Mouse (Mus musculus): Measurements from ENCODE around the gene Them4. TPM values are rescaled to one million over a fixed set of nuclear protein-coding genes. Genes with fewer than 3 reads are reported as not detected.
"Not testable (repeated sequence)": the region's sequence is repeated elsewhere in the genome, so short reads cannot be mapped to it uniquely, and the experiment has no call there.

The Them4 gene
- polyA plus RNA-seq (2014; fragmentation: Nextera tagmentation; extraction: Ambion mirVana): 57.5 and 59.7 TPM in 2 replicates

DNA sequence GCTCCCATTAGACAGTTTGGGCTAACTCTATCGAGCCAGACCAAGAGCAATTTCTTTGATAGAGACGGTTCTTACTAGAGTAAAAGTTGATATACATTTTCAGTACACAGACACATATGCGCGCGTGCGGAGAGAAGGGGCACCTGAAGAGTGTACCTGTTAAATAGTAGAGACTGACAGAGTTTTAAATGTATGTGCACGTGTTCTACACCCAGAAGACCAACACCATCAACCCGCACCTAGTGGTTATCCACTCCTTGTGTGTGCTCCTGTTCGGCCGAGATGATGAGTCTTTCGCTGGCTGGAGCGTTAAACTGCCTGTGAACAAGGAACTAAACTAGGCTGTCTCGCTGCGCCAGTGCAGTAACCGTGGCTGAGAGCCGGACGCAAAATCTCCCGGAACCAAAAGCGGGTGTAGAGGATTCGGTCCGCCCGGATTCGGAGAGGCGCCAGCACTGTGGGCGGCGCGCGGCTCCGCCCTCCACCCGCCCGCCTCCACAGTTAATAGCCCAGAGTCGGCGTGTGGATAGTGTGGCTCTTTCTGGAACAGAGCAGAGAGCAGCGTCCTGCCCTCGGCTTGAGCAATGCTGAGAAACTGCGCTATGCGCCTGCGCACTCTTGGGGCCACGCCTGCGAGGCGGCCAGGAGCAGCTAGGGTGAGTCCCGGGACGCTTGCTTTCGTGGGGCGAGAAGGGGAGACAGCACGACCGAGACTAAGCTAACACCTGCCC is at the start of gene Them4:
TSS of gene Them4 (plus strand) at position 457 of the 731 bp plus-strand sequence.
- Histone ChIP-seq H3K4me2 (ENCODE audit: low read length) (peak within 1 kb of the TSS; percentile 62), H3K27me3 (ENCODE audit: control insufficient read depth, insufficient read depth, low read length) (no peaks in the 10 kb centered on the region), H3K36me3 (ENCODE audit: control insufficient read depth, insufficient read depth, low read length) (no peaks in the 10 kb centered on the region), H3K9ac (replicated peaks; ENCODE audit: low read length) (peak within 1 kb of the TSS; percentile 74), H3K27ac (replicated peaks; ENCODE audit: low read depth, low read length) (peak within 1 kb of the TSS; percentile 81), H3K4me1 (ENCODE audit: control insufficient read depth, insufficient read depth, low read length) (peaks cover 11% of the 10 kb centered on the region; the same call in 1 of the 2 replicates), H3K9me3 (ENCODE audit: control insufficient read depth, low read length) (no peaks in the 10 kb centered on the region), H3K4me3 (replicated peaks; ENCODE audit: low read depth, low read length) (peak within 1 kb of the TSS; percentile 62)
- peak; percentile 95 for ATAC-seq (ENCODE audit: low FRiP score, low TSS enrichment)
- 3% methylated on average over 47 of the region's 47 CpGs for WGBS
- DNase-seq: peak; percentile 95

DNA sequence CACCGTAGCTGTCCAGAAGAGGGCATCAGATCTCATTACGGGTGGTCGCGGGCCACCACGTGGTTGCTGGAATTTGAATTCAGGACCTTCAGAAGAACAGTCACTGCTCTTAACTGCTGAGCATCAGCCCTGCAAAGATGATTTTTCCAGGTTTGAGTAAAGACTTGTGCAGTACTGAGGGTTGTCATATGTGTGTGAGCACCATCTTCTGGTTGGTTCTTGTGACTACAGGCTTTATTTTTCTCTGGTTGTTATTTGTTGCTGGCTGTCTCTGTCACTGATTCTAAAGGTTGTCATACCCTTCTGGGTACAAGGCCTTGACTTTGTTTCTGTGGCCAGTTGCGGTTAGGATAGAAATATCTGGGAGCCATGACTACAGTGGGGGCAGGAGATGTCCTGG is 49.3 kb upstream of the Them4 start:
- Histone ChIP-seq H3K9ac (replicated peaks; ENCODE audit: low read length) (no peak overlapping the region), H3K27me3 (ENCODE audit: control insufficient read depth, insufficient read depth, low read length) (no peaks in the 10 kb centered on the region), H3K27ac (replicated peaks; ENCODE audit: low read depth, low read length) (no peak overlapping the region), H3K4me1 (ENCODE audit: control insufficient read depth, insufficient read depth, low read length) (no peaks in the 10 kb centered on the region), H3K4me3 (replicated peaks; ENCODE audit: low read depth, low read length) (no peak overlapping the region), H3K36me3 (ENCODE audit: control insufficient read depth, insufficient read depth, low read length) (no peaks in the 10 kb centered on the region), H3K4me2 (ENCODE audit: low read length) (no peak overlapping the region), H3K9me3 (ENCODE audit: control insufficient read depth, low read length) (no peaks in the 10 kb centered on the region)
- DNase-seq: peak; percentile 70
- no peak; the same call in 1 of the 2 replicates for ATAC-seq (ENCODE audit: low FRiP score, low TSS enrichment)
- 50% methylated on average over 6 of the region's 6 CpGs for WGBS

DNA sequence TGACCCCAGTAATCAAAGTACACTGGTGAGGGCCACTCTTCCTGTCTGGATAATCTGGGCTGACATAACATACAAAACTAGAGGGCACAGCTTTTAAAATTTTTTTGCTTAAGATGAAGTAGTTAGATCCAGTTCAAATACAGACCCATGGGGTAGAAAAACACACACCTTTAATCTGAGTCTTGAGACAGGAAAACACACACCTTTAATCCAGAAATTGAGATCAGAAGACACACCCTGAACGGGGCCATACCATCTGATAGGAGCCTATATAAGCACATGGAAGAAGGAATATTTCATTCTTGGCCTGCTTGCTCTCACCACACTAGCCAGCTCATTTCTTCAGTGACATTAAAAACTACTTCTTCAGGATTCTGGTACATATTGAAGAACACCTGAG is 46.2 kb upstream of the Them4 start, which contains the start of gene Gm4778:
TSS of gene Gm4778 (plus strand) at position 301 of the 400 bp plus-strand sequence.
- H3K36me3 ChIP-seq (ENCODE audit: control insufficient read depth, insufficient read depth, low read length); DNase-seq; H3K9ac ChIP-seq (replicated peaks; ENCODE audit: low read length); H3K4me3 ChIP-seq (replicated peaks; ENCODE audit: low read depth, low read length); H3K4me1 ChIP-seq (ENCODE audit: control insufficient read depth, insufficient read depth, low read length); H3K27ac ChIP-seq (replicated peaks; ENCODE audit: low read depth, low read length); H3K27me3 ChIP-seq (ENCODE audit: control insufficient read depth, insufficient read depth, low read length); ATAC-seq (ENCODE audit: low FRiP score, low TSS enrichment); H3K9me3 ChIP-seq (ENCODE audit: control insufficient read depth, low read length); H3K4me2 ChIP-seq (ENCODE audit: low read length): not testable (repeated sequence)
- WGBS: 80% methylated on average over 1 of the region's 1 CpGs

DNA sequence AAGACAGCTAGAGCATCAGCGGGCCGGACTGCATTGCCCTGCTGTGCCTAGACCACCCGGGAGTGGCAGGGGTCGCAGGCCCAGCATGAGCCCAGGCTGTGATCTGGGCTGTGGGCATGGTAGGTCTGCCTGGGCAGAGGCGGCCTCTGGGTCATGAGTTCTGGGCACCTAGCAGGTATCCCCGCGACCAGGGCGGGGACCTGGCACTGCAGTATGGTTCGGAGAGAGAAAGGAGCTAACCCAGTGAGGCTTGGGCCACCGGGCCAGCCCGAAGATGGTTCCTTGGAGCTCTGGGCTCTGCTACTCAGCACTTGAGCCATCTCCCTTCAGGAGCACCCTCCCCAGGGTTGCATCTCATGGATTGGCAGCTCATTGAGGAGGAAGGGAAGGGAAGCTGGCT is 33.9 kb upstream of the Them4 start:
- ATAC-seq (ENCODE audit: low FRiP score, low TSS enrichment) (no peak; the same call in 1 of the 2 replicates), DNase-seq (no peak)
- Histone ChIP-seq H3K4me2 (ENCODE audit: low read length) (no peak overlapping the region), H3K36me3 (ENCODE audit: control insufficient read depth, insufficient read depth, low read length) (no peaks in the 10 kb centered on the region), H3K9ac (replicated peaks; ENCODE audit: low read length) (no peak overlapping the region), H3K4me3 (replicated peaks; ENCODE audit: low read depth, low read length) (no peak overlapping the region), H3K27ac (replicated peaks; ENCODE audit: low read depth, low read length) (no peak overlapping the region), H3K4me1 (ENCODE audit: control insufficient read depth, insufficient read depth, low read length) (no peaks in the 10 kb centered on the region), H3K27me3 (ENCODE audit: control insufficient read depth, insufficient read depth, low read length) (no peaks in the 10 kb centered on the region), H3K9me3 (ENCODE audit: control insufficient read depth, low read length) (no peaks in the 10 kb centered on the region)
- 82% methylated on average over 11 of the region's 11 CpGs for WGBS

DNA sequence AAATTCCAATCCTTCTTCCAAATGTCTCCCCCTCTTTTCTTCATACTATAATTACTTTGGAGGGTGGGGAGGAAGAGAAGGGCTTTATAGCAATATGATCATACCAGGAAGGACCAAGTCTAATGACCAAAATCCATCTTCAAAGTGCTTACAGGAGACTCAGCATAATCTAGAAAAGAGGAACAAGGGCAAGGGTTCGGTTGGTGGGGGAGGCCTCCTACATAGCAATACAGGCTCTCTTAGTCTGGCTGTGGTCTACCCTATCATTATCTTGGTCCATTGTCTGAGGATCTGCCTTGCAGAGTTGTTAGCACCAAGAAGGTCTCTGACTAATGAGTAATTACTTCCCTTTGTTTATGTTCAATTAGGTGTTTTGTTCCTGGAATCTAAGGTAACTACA is 4.4 kb upstream of the Them4 start:
- Histone ChIP-seq H3K27ac (replicated peaks; ENCODE audit: low read depth, low read length) (no peak overlapping the region), H3K4me3 (replicated peaks; ENCODE audit: low read depth, low read length) (no peak overlapping the region), H3K4me2 (ENCODE audit: low read length) (no peak overlapping the region), H3K27me3 (ENCODE audit: control insufficient read depth, insufficient read depth, low read length) (no peaks in the 10 kb centered on the region), H3K9ac (replicated peaks; ENCODE audit: low read length) (no peak overlapping the region), H3K36me3 (ENCODE audit: control insufficient read depth, insufficient read depth, low read length) (no peaks in the 10 kb centered on the region), H3K4me1 (ENCODE audit: control insufficient read depth, insufficient read depth, low read length) (no peaks in the 10 kb centered on the region), H3K9me3 (ENCODE audit: control insufficient read depth, low read length) (no peaks in the 10 kb centered on the region)
- ATAC-seq (ENCODE audit: low FRiP score, low TSS enrichment) (no peak), DNase-seq (no peak)
- WGBS: 91% methylated on average over 1 of the region's 1 CpGs

DNA sequence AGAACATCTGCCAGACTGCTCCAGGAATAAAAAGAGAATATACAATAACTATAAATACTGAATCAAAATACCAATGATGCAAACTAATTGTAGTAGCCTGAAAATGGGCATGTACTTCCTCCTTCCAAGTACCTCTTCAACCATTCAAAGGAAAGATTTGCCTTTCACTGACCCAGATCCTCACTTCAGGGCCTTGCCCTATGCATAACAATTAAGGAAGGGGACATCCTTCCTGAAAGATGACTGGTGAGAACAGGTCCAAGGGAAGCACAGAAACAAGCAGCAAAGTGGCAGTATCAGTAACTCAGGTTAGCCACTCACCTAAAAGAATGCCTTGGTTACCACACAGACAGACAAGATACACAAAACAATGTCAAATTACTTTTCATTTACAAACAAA is 2.9 kb upstream of the Them4 start:
- DNase-seq: no peak
- no peak overlapping the region for H3K4me3 ChIP-seq (replicated peaks; ENCODE audit: low read depth, low read length)
- H3K27me3 ChIP-seq (ENCODE audit: control insufficient read depth, insufficient read depth, low read length): no peaks in the 10 kb centered on the region
- no peak for ATAC-seq (ENCODE audit: low FRiP score, low TSS enrichment)
- H3K9ac ChIP-seq (replicated peaks; ENCODE audit: low read length): no peak overlapping the region
- H3K27ac ChIP-seq (replicated peaks; ENCODE audit: low read depth, low read length): no peak overlapping the region
- H3K4me1 ChIP-seq (ENCODE audit: control insufficient read depth, insufficient read depth, low read length): peaks cover 11% of the 10 kb centered on the region; the same call in 1 of the 2 replicates
- H3K4me2 ChIP-seq (ENCODE audit: low read length): no peak overlapping the region
- H3K9me3 ChIP-seq (ENCODE audit: control insufficient read depth, low read length): no peaks in the 10 kb centered on the region
- H3K36me3 ChIP-seq (ENCODE audit: control insufficient read depth, insufficient read depth, low read length): no peaks in the 10 kb centered on the region

DNA sequence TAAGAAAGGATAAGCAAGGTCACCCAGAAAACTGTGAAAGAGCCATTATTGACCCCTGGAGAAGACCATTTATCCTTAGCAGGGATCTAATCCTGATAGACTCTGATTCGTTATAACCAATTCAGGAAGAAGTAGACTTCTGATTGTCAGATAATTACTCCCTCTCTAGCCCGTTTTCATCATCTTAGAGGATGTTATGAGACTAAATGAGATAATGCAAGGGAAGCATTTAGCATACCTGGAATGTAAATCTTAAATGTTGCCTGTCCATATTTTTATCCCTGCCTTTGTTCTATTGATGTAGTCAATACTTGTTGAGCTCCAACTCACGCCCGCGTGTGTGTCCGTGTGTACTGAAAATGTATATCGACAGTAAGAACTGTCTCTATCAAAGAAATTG is 602 bp downstream of the Them4 start:
- peaks cover 11% of the 10 kb centered on the region; the same call in 1 of the 2 replicates for H3K4me1 ChIP-seq (ENCODE audit: control insufficient read depth, insufficient read depth, low read length)
- peak overlapping the region; percentile 62 for H3K4me2 ChIP-seq (ENCODE audit: low read length)
- H3K27ac ChIP-seq (replicated peaks; ENCODE audit: low read depth, low read length): peak overlapping the region; percentile 81
- H3K9ac ChIP-seq (replicated peaks; ENCODE audit: low read length): peak overlapping the region; percentile 74
- H3K36me3 ChIP-seq (ENCODE audit: control insufficient read depth, insufficient read depth, low read length): no peaks in the 10 kb centered on the region
- H3K4me3 ChIP-seq (replicated peaks; ENCODE audit: low read depth, low read length): peak overlapping the region; percentile 62
- no peaks in the 10 kb centered on the region for H3K27me3 ChIP-seq (ENCODE audit: control insufficient read depth, insufficient read depth, low read length)
- peak; percentile 49 for DNase-seq
- H3K9me3 ChIP-seq (ENCODE audit: control insufficient read depth, low read length): no peaks in the 10 kb centered on the region
- 42% methylated on average over 7 of the region's 7 CpGs for WGBS
- ATAC-seq (ENCODE audit: low FRiP score, low TSS enrichment): no peak

DNA sequence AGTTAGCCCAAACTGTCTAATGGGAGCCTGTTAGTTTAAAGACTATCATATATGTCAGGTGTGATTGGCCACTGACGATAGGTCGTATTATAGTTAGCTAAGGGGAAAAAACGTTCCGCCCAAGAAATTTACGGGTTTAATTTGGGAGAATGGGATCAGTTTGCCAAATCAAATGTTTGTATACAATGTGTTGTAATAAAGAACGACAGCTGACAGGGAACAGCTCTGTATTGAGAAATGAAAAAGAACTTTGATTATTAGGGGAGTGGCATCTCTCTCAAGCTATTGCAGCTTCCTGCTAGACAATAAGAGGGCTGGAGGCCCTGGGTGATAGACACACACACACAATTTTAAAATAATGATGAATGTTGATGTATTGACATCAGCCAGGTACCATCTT is 1.0 kb downstream of the Them4 start:
- DNase-seq: no peak
- Histone ChIP-seq H3K27ac (replicated peaks; ENCODE audit: low read depth, low read length) (no peak overlapping the region), H3K4me1 (ENCODE audit: control insufficient read depth, insufficient read depth, low read length) (peaks cover 11% of the 10 kb centered on the region; the same call in 1 of the 2 replicates), H3K27me3 (ENCODE audit: control insufficient read depth, insufficient read depth, low read length) (no peaks in the 10 kb centered on the region), H3K4me2 (ENCODE audit: low read length) (peak overlapping the region; percentile 62), H3K9ac (replicated peaks; ENCODE audit: low read length) (peak overlapping the region; percentile 74; the same call in 1 of the 2 replicates), H3K36me3 (ENCODE audit: control insufficient read depth, insufficient read depth, low read length) (no peaks in the 10 kb centered on the region), H3K9me3 (ENCODE audit: control insufficient read depth, low read length) (no peaks in the 10 kb centered on the region), H3K4me3 (replicated peaks; ENCODE audit: low read depth, low read length) (peak overlapping the region; percentile 62)
- no peak for ATAC-seq (ENCODE audit: low FRiP score, low TSS enrichment)
- WGBS: 80% methylated on average over 6 of the region's 6 CpGs

DNA sequence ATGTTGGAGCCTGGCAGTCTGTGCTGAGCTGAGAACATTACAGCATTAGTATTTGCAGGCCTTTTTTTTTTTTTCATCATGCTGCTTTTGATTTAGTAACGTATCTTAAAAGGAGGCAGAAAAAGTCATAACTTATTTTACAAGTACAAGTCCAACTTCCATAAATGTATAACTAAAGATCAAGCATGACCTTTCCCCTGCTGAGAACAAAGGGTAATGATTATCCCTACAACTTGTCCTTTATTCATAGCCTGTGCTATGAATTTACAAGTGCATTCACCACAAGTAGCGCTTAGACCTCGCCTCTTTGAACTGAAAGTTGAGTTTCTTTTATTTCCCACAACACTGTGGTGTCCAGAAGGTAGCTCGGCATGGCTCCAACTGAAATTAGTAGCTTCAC is 1.5 kb downstream of the Them4 start:
- no peak for DNase-seq
- no peak for ATAC-seq (ENCODE audit: low FRiP score, low TSS enrichment)
- H3K4me1 ChIP-seq (ENCODE audit: control insufficient read depth, insufficient read depth, low read length): peaks cover 11% of the 10 kb centered on the region; the same call in 1 of the 2 replicates
- no peaks in the 10 kb centered on the region for H3K9me3 ChIP-seq (ENCODE audit: control insufficient read depth, low read length)
- no peak overlapping the region; the same call in 1 of the 2 replicates for H3K4me3 ChIP-seq (replicated peaks; ENCODE audit: low read depth, low read length)
- H3K36me3 ChIP-seq (ENCODE audit: control insufficient read depth, insufficient read depth, low read length): no peaks in the 10 kb centered on the region
- 78% methylated on average over 4 of the region's 4 CpGs for WGBS
- H3K27ac ChIP-seq (replicated peaks; ENCODE audit: low read depth, low read length): no peak overlapping the region
- H3K4me2 ChIP-seq (ENCODE audit: low read length): peak overlapping the region; percentile 62
- no peaks in the 10 kb centered on the region for H3K27me3 ChIP-seq (ENCODE audit: control insufficient read depth, insufficient read depth, low read length)
- H3K9ac ChIP-seq (replicated peaks; ENCODE audit: low read length): no peak overlapping the region; the same call in 1 of the 2 replicates

Data from midbrain, embryonic 14.5 days (tissue).